Mouse (Mus musculus) CH12.LX (cell line): ENCODE measurements around the gene Vti1a.
A peak's percentile ranks its signal among the peaks of the same experiment; 100 is the strongest.

ENCODE experiments used
- CHD1 ChIP-seq: IDR thresholded peaks from 2 replicates; pipeline ENCODE4 v1.6.1; 2012; ENCODE audit warnings: low read depth, low read length, improper control_type of control experiment, inconsistent platforms
- CTCF ChIP-seq, 2 experiments: IDR thresholded peaks in 1 of 2; conservative IDR thresholded peaks in 1 of 2; 2 replicates each; pipeline ENCODE4 v1.5.1; 2011 to 2012; ENCODE audit warnings: low read depth in 2 of 2, low read length in 2 of 2, improper control_type of control experiment in 1 of 2, inconsistent platforms in 1 of 2, mild to moderate bottlenecking in 1 of 2, moderate library complexity in 1 of 2
- EP300 ChIP-seq: IDR thresholded peaks from 2 replicates; pipeline ENCODE4 v1.6.1; 2011; ENCODE audit warnings: low read length, improper control_type of control experiment
- HCFC1 ChIP-seq: IDR thresholded peaks from 2 replicates; pipeline ENCODE4 v1.6.1; 2012; ENCODE audit warnings: low read depth, mild to moderate bottlenecking, inconsistent platforms, low read length, improper control_type of control experiment
- MAZ ChIP-seq: IDR thresholded peaks from 2 replicates; pipeline ENCODE4 v1.6.1; 2012; ENCODE audit warnings: low read depth, mild to moderate bottlenecking, inconsistent platforms, low read length, improper control_type of control experiment, moderate library complexity
- MXI1 ChIP-seq: IDR thresholded peaks from 2 replicates; pipeline ENCODE4 v1.6.1; 2011; ENCODE audit warnings: mild to moderate bottlenecking, low read depth, low read length, improper control_type of control experiment
- POLR2A ChIP-seq: IDR thresholded peaks from 2 replicates; pipeline ENCODE4 v1.6.1; 2011; ENCODE audit warnings: low read depth, mild to moderate bottlenecking, improper control_type of control experiment, low read length
- POLR2AphosphoS2 ChIP-seq: IDR thresholded peaks from 2 replicates; pipeline ENCODE4 v1.6.1; 2011; ENCODE audit warnings: low read depth, low read length, improper control_type of control experiment
- ZC3H11A ChIP-seq: IDR thresholded peaks from 2 replicates; pipeline ENCODE4 v1.6.1; 2012; ENCODE audit warnings: low read depth, mild to moderate bottlenecking, inconsistent platforms, low read length, improper control_type of control experiment
- ZKSCAN1 ChIP-seq: IDR thresholded peaks from 2 replicates; pipeline ENCODE4 v1.6.1; 2012; ENCODE audit warnings: low read depth, inconsistent platforms, low read length, improper control_type of control experiment, borderline replicate concordance

GRCm38 (mm10) chr19:55414050-55414449 is 98.0 kb downstream of the Vti1a start:
- TF ChIP-seq EP300 (no peak), CHD1 (no peak), POLR2AphosphoS2 (no peak), POLR2A (no peak), ZKSCAN1 (no peak), MAZ (no peak), HCFC1 (no peak), CTCF (conservative IDR thresholded peaks at IDR 0.05 in 1 of 2, IDR thresholded peaks at IDR 0.05 in 1 of 2; ENCODE audit: low read depth in 2 of 2, low read length in 2 of 2) (peak; percentile 37 to 77), ZC3H11A (no peak), MXI1 (no peak)
